Comparison of ENCODE assay signal across 8 mouse cellular contexts in the genomic region with DNA sequence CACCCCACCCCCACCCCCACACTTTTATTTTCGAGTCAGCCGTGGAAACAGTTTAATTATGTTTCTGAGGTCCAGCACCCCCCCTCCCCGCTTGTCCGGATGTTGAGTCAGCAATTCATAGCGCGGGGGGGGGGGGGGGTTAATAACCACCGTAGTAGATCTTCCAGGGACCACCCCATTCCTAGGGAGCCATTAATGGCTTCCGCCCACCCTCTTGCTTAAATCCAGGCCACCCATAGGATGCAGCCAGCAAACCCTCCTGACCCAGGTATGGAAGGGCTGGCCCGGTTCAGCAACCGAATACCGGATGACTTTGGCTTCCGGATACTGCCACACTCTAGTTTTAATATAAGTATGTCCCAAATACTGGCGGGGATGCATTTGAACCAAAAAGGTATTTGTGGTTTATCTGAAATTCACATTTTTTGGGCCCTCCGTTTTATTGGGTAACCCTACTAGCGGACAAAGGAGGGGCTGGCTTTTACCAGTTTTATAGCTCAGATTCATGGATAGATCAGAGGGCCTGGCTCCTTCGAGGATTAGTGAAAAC.
DNase-seq lines count a peak whose midpoint lies in the region; ATAC-seq and TF ChIP-seq lines count a peak whose summit lies in the region.

No protein-coding gene starts in this region.

- H3K27ac ChIP-seq in heart, embryonic 15.5 days, result no peak overlapping the region
- H3K27ac ChIP-seq in bone marrow, adult 2 months (ENCODE audit: control insufficient read depth, insufficient read depth, low read depth, low read length, poor library complexity), result peak overlapping the region; percentile 22; the same call in 1 of the 2 replicates
- no peak overlapping the region for H3K27ac ChIP-seq in hindbrain, embryonic 14.5 days

- peaks cover 7% of the 10 kb centered on the region; the same call in 1 of the 2 replicates for H3K4me1 ChIP-seq in heart, embryonic 15.5 days (replicated peaks)
- peaks cover 2% of the 10 kb centered on the region for H3K4me1 ChIP-seq in bone marrow, adult 2 months (ENCODE audit: control insufficient read depth, insufficient read depth, low read length)
- H3K4me1 ChIP-seq in hindbrain, embryonic 14.5 days (replicated peaks; ENCODE audit: control insufficient read depth, insufficient read depth, low read length), result peaks cover 19% of the 10 kb centered on the region
- H3K4me1 ChIP-seq in megakaryocyte, embryonic 14.5 days, result peaks cover 26% of the 10 kb centered on the region

- no peaks in the 10 kb centered on the region for H3K9me3 ChIP-seq in heart, embryonic 15.5 days (replicated peaks)
- no peaks in the 10 kb centered on the region for H3K9me3 ChIP-seq in hindbrain, embryonic 14.5 days (ENCODE audit: control insufficient read depth, low read length)
- no peaks in the 10 kb centered on the region for H3K9me3 ChIP-seq in megakaryocyte, embryonic 14.5 days

- no peak for TF ChIP-seq CTCF in bone marrow, adult 2 months (IDR thresholded peaks at IDR 0.05; ENCODE audit: control insufficient read depth, insufficient read depth, low read length)

- 24% methylated on average over 16 of the region's 16 CpGs for WGBS in heart, embryonic 15.5 days
- WGBS in bone marrow, adult 2 months, result 6% methylated on average over 16 of the region's 16 CpGs
- 54% methylated on average over 14 of the region's 16 CpGs for WGBS in hindbrain, embryonic 14.5 days

- DNase-seq in heart, postnatal 4 days, result no peak
- no peak for DNase-seq in hindbrain, embryonic 14.5 days (ENCODE audit: low spot score)
- DNase-seq in right cerebral cortex, postnatal 4 days, result no peak
- DNase-seq in cerebellum, adult 9-11 months, result no peak
- no peak for DNase-seq in cerebellum, postnatal 25 days

- no peak for TF ChIP-seq POLR2A in bone marrow, adult 2 months (IDR thresholded peaks at IDR 0.05; ENCODE audit: borderline replicate concordance, control insufficient read depth, low read depth, low read length)

- peak overlapping the region; percentile 71 for H3K4me2 ChIP-seq in heart, embryonic 15.5 days
- H3K4me2 ChIP-seq in hindbrain, embryonic 14.5 days (replicated peaks), result peak overlapping the region; percentile 43

- ATAC-seq in heart, embryonic 15.5 days (replicated peaks; ENCODE audit: insufficient number of reproducible peaks, insufficient read depth, low FRiP score, low read depth), result no peak
- no peak for ATAC-seq in hindbrain, embryonic 14.5 days (ENCODE audit: low FRiP score)

- no peaks in the 10 kb centered on the region for H3K36me3 ChIP-seq in heart, embryonic 15.5 days
- no peaks in the 10 kb centered on the region for H3K36me3 ChIP-seq in hindbrain, embryonic 14.5 days (replicated peaks; ENCODE audit: control insufficient read depth, insufficient read depth)
- H3K36me3 ChIP-seq in megakaryocyte, embryonic 14.5 days (replicated peaks; ENCODE audit: low read length), result no peaks in the 10 kb centered on the region

- peak overlapping the region; percentile 43 for H3K9ac ChIP-seq in heart, embryonic 15.5 days
- H3K9ac ChIP-seq in hindbrain, embryonic 14.5 days, result no peak overlapping the region

- H3K27me3 ChIP-seq in heart, embryonic 15.5 days, result no peaks in the 10 kb centered on the region
- H3K27me3 ChIP-seq in hindbrain, embryonic 14.5 days (ENCODE audit: control insufficient read depth, insufficient read depth, low read length), result no peaks in the 10 kb centered on the region
- peaks cover 6% of the 10 kb centered on the region for H3K27me3 ChIP-seq in megakaryocyte, embryonic 14.5 days (replicated peaks)

- peak overlapping the region; percentile 47 for H3K4me3 ChIP-seq in heart, embryonic 15.5 days
- H3K4me3 ChIP-seq in bone marrow, adult 2 months (replicated peaks; ENCODE audit: control insufficient read depth, low read depth, low read length), result peak overlapping the region; percentile 37
- no peak overlapping the region for H3K4me3 ChIP-seq in hindbrain, embryonic 14.5 days (replicated peaks; ENCODE audit: low read length)
- peak overlapping the region; percentile 91 for H3K4me3 ChIP-seq in megakaryocyte, embryonic 14.5 days (replicated peaks)
